Mouse (Mus musculus) ES-E14 (cell line): ENCODE measurements around the gene Prss48. TPM values are rescaled to one million over a fixed set of nuclear protein-coding genes. Genes with fewer than 3 reads are reported as not detected.

Experiments used
- DNase-seq: peaks from one replicate; pipeline ENCODE4 v3.0.0-alpha.2; 2013; ENCODE audit warnings: low read depth, low spot score
- H3K27ac ChIP-seq: 2 replicates; pipeline ENCODE4 v1.5.1; 2012; ENCODE audit warnings: low read depth, mild to moderate bottlenecking, low read length, moderate library complexity, mixed read lengths; ENCODE audit not compliant: poor library complexity, insufficient read depth, severe bottlenecking
- H3K36me3 ChIP-seq: 2 replicates; pipeline ENCODE4 v1.6.1; 2012; ENCODE audit warnings: mild to moderate bottlenecking, low read length, moderate library complexity, mixed read lengths; ENCODE audit not compliant: control insufficient read depth, poor library complexity, insufficient read depth, severe bottlenecking
- H3K4me1 ChIP-seq, 2 experiments: fragments of 150-350 bp in 1 of 2; sonication (generic) in 1 of 2; 2 replicates each; pipeline ENCODE4 v1.6.1; 2012; ENCODE audit warnings: low read length in 2 of 2, mild to moderate bottlenecking in 1 of 2, mixed read lengths in 1 of 2; ENCODE audit not compliant: control insufficient read depth in 2 of 2, insufficient read depth in 2 of 2, poor library complexity in 1 of 2
- H3K4me3 ChIP-seq, 2 experiments: fragments of 150-350 bp in 1 of 2; sonication (generic) in 1 of 2; 2 replicates each; pipeline ENCODE4 v1.5.1; 2012; ENCODE audit warnings: low read length in 2 of 2, low read depth in 1 of 2, mild to moderate bottlenecking in 1 of 2, mixed read lengths in 1 of 2; ENCODE audit not compliant: insufficient read depth in 1 of 2, poor library complexity in 1 of 2, severe bottlenecking in 1 of 2
- H3K9ac ChIP-seq: 2 replicates; pipeline ENCODE4 v1.6.1; 2012; ENCODE audit warnings: low read depth, mild to moderate bottlenecking, low read length, mixed read lengths; ENCODE audit not compliant: poor library complexity, insufficient read depth, severe bottlenecking
- H3K9me3 ChIP-seq: fragments of 150-350 bp; sonication (generic); 2 replicates; pipeline ENCODE4 v1.6.1; 2012; ENCODE audit warnings: low read depth, mild to moderate bottlenecking, low read length; ENCODE audit not compliant: control insufficient read depth, insufficient read depth
- CHD2 ChIP-seq: IDR thresholded peaks from 2 replicates; pipeline ENCODE4 v1.6.1; 2014; ENCODE audit warnings: mild to moderate bottlenecking, low read depth, low read length, inconsistent platforms
- HCFC1 ChIP-seq: IDR thresholded peaks from 2 replicates; pipeline ENCODE4 v1.6.1; 2012; ENCODE audit warnings: low read length, inconsistent platforms, borderline replicate concordance; ENCODE audit not compliant: insufficient read depth
- MAFK ChIP-seq: IDR thresholded peaks from 2 replicates; pipeline ENCODE4 v1.6.1; 2014; ENCODE audit warnings: mild to moderate bottlenecking, low read depth, low read length, inconsistent platforms; ENCODE audit not compliant: insufficient read depth
- ZC3H11A ChIP-seq: IDR thresholded peaks from 2 replicates; pipeline ENCODE4 v1.6.1; 2012; ENCODE audit warnings: low read depth, mild to moderate bottlenecking, inconsistent platforms, low read length, borderline replicate concordance
- ZNF384 ChIP-seq: IDR thresholded peaks from 2 replicates; pipeline ENCODE4 v1.6.1; 2012; ENCODE audit warnings: low read depth, low read length, inconsistent platforms
- in situ Hi-C, 2 experiments: fragments of 600-800 bp; cut with MboI; formaldehyde crosslinking; loops; one replicate each; pipeline ENCODE4 v1.15.1; 2025; ENCODE audit warnings: low sequenced_read_pairs in 2 of 2, inconsistent platforms in 1 of 2; ENCODE audit not compliant: unreplicated experiment in 2 of 2
- total RNA-seq: library from RNA; depleted of rRNA; stranded (reverse); fragments of 300-350 nt; gene quantifications from 2 replicates; pipeline ENCODE4 v1.2.3, GENCODE M21; 2012; rRNA removed

The Prss48 gene
- total RNA-seq, 1 experiment = 0.36 TPM

DNA sequence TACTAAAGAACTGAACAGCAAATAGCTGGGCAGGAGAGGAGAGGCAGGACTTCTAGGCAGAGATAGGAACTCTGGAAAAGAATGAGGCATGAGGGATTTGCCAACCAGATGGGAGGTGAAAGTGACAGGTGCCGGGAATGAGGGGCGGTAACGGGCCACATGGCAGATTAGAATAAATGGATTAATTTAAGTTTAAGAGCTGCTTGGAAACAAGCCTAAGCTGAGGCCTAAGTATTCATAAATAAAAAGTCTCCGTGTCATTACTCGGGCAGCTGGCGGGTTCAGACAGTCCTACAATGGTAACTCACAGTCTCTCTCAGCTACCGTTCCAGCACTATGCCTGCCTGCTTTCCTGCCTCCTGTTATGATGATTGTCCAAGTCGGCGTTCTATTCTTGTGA is 47.0 kb downstream of the Prss48 start:
- Histone ChIP-seq H3K9ac (no peak overlapping the region), H3K27ac (no peak overlapping the region), H3K4me3 (no peak overlapping the region), H3K36me3 (no peaks in the 10 kb centered on the region), H3K9me3 (no peaks in the 10 kb centered on the region), H3K4me1 (peaks cover 3 to 13% of the 10 kb centered on the region in 2 experiments; a peak in 3 of 4 replicates)
- in situ Hi-C loops = no loop called here
- no peak for DNase-seq
- TF ChIP-seq ZNF384 (no peak), CHD2 (no peak), ZC3H11A (no peak), MAFK (no peak), HCFC1 (no peak)

DNA sequence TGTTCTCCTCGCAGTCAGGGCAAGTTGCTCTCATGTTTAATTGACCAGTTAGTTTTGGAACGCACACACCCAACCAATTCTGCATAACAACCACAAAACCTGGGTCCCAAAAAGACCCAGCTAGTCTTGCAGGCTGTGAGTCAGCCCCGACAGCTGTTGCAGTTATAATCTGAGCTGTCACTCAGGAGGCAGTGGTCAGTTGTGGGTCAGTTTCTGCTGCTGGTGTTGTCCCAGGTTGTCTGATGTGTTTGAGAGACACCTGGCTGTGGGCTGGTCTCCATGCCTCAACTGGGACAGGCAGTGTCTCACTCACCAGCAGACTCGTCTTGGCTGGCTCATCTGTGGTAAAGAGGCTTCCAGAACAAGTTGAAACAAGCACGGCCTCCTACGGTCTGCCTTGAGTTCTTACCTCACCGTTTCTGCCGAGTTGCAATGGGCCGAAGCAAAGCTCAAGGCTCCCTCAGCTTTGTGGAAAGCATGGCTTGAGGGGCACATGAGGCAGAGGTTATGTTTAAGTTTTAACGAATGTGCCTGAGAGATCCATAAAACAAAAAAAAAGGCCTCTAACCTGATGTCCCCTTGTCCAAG is 49.5 kb downstream of the Prss48 start:
- Histone ChIP-seq H3K27ac (no peak overlapping the region), H3K4me3 (no peak overlapping the region), H3K9ac (no peak overlapping the region), H3K36me3 (no peaks in the 10 kb centered on the region), H3K4me1 (peaks cover 3 to 13% of the 10 kb centered on the region in 2 experiments; a peak in 3 of 4 replicates), H3K9me3 (no peaks in the 10 kb centered on the region)
- no peak for DNase-seq
- in situ Hi-C loops = no loop called here
- TF ChIP-seq CHD2 (no peak), HCFC1 (no peak), ZNF384 (no peak), MAFK (no peak), ZC3H11A (no peak)

DNA sequence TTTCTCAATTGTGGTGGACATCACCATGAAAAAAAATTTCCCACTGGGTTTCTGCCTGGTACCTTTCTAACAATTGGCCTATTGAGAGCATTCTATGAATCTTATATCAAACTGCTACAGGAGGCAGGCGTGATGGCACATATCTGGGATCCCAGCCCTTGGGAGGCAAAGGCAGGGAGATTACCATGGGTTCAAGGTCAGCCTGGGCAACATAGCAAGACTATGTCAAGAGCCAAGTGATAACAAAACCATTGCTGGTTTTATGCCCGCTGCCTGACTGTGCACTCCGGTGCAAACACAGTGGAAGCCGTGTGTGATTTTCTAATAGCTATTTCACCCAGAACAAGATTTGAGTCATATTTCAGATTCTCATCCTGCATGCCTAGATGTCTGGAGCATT is 51.4 kb downstream of the Prss48 start:
- Histone ChIP-seq H3K36me3 (no peaks in the 10 kb centered on the region), H3K9me3 (no peaks in the 10 kb centered on the region), H3K4me1 (peaks cover 3 to 13% of the 10 kb centered on the region in 2 experiments; a peak in 3 of 4 replicates), H3K27ac (no peak overlapping the region), H3K9ac (no peak overlapping the region), H3K4me3 (no peak overlapping the region)
- no peak for TF ChIP-seq CHD2
- TF ChIP-seq ZNF384 = no peak
- no peak for DNase-seq
- in situ Hi-C loops = no loop called here

Other genes starting within 250 kb of the Prss48 start
- gene Fam160a1, start 185.2 kb downstream of the Prss48 start, total RNA-seq = 0.79 and 1.4 TPM in 2 replicates
- 0.18 and 0.21 TPM in 2 replicates for gene Glt28d2, start 115.0 kb downstream of the Prss48 start, total RNA-seq
- 0.58 and 1.2 TPM in 2 replicates for gene Gm37240, start 115.0 kb downstream of the Prss48 start, total RNA-seq
- 13.2 and 22.3 TPM in 2 replicates for gene Sh3d19, start 31.4 kb downstream of the Prss48 start, total RNA-seq
- 523 and 665 TPM in 2 replicates for gene Rps3a1, start 140.2 kb upstream of the Prss48 start, total RNA-seq
- 14.7 and 15.9 TPM in 2 replicates for gene Lrba, start 222.2 kb upstream of the Prss48 start, total RNA-seq